Mouse (Mus musculus) heart, postnatal 0 days (tissue): Measurements from ENCODE around the gene Prim2. TPM values are rescaled to one million over a fixed set of nuclear protein-coding genes. Genes with fewer than 3 reads are reported as not detected.
A peak's percentile ranks its signal among the peaks of the same experiment; 100 is the strongest.
"Not testable (repeated sequence)": the region's sequence is repeated elsewhere in the genome, so short reads cannot be mapped to it uniquely, and the experiment has no call there.

Experiments used
- ATAC-seq: fragments of 200-750 bp; cut with Nextera tagmentation; 2 replicates; pipeline ENCODE4 v1.8.0; 2017; ENCODE audit warnings: low read depth, moderate number of reproducible peaks, moderate library complexity; ENCODE audit not compliant: insufficient read depth
- DNase-seq: peaks from one replicate; pipeline ENCODE4 v3.0.0-alpha.2; 2016; ENCODE audit warnings: low spot score
- H3K27ac ChIP-seq: fragments of 300-500 bp; sonication (generic); 2 replicates; pipeline ENCODE4 v1.5.1; 2014; ENCODE audit warnings: low read depth, mild to moderate bottlenecking
- H3K27me3 ChIP-seq: fragments of 300-500 bp; sonication (generic); 2 replicates; pipeline ENCODE4 v1.6.1; 2014; ENCODE audit warnings: low read length, mixed read lengths; ENCODE audit not compliant: control insufficient read depth, insufficient read depth
- H3K36me3 ChIP-seq: fragments of 300-500 bp; sonication (generic); replicated peaks from 2 replicates; pipeline ENCODE4 v1.6.1; 2014; ENCODE audit warnings: low read length, mixed read lengths; ENCODE audit not compliant: control insufficient read depth, insufficient read depth
- H3K4me1 ChIP-seq: fragments of 300-500 bp; sonication (generic); 2 replicates; pipeline ENCODE4 v1.6.1; 2014; ENCODE audit warnings: antibody characterized with exemption; ENCODE audit not compliant: control insufficient read depth, insufficient read depth
- H3K4me2 ChIP-seq: fragments of 300-500 bp; sonication (generic); 2 replicates; pipeline ENCODE4 v1.6.1; 2014; ENCODE audit warnings: low read depth, mild to moderate bottlenecking, low read length, moderate library complexity
- H3K4me3 ChIP-seq: fragments of 300-500 bp; sonication (generic); 2 replicates; pipeline ENCODE4 v1.5.1; 2014; ENCODE audit warnings: low read depth, low read length
- H3K9ac ChIP-seq: fragments of 300-500 bp; sonication (generic); replicated peaks from 2 replicates; pipeline ENCODE4 v1.6.1; 2014; ENCODE audit warnings: low read depth, low read length, mixed read lengths
- H3K9me3 ChIP-seq: fragments of 300-500 bp; sonication (generic); replicated peaks from 2 replicates; pipeline ENCODE4 v1.6.1; 2016; ENCODE audit warnings: low read length; ENCODE audit not compliant: control insufficient read depth
- CTCF ChIP-seq: IDR thresholded peaks from 2 replicates; pipeline ENCODE4 v1.5.1; 2016; ENCODE audit warnings: antibody characterized with exemption, control low read depth, low read depth
- EP300 ChIP-seq: IDR thresholded peaks from 2 replicates; pipeline ENCODE4 v1.6.1; 2016; ENCODE audit warnings: antibody characterized with exemption, low read depth
- WGBS: fragments of 180-500 bp; shearing (Covaris S2); extraction: QIAGEN DNeasy Blood & Tissue Kit; methylation state at CpG from one replicate; pipeline ENCODE4 v1.1.7; 2014; 5-methylcytosine and 5-hydroxymethylcytosine counted together
- polyA plus RNA-seq: library from polyadenylated mRNA; unstranded; fragments of >200 nt; fragmentation: Nextera tagmentation; extraction: Ambion mirVana; gene quantifications from 2 replicates; pipeline ENCODE4 v1.2.1, GENCODE M21; 2015
- total RNA-seq: library from RNA; depleted of rRNA; stranded (reverse); fragments of >200 nt; gene quantifications from 2 replicates; pipeline ENCODE4 v1.2.3, GENCODE M21; 2014; ENCODE audit warnings: low replicate concordance

The Prim2 gene
- total and polyA plus RNA-seq, 2 experiments from 2014 or later = 4.9 to 13.9 TPM

GRCm38 (mm10) chr1:33641139-33641538, 28.5 kb downstream of the Prim2 start:
- Histone ChIP-seq H3K4me3 (no peak overlapping the region), H3K9me3 (no peaks in the 10 kb centered on the region), H3K4me1 (no peaks in the 10 kb centered on the region), H3K27ac (no peak overlapping the region), H3K4me2 (no peak overlapping the region), H3K9ac (no peak overlapping the region), H3K27me3 (no peaks in the 10 kb centered on the region), H3K36me3 (peaks cover 8% of the 10 kb centered on the region; the same call in 1 of the 2 replicates)
- 65% methylated on average over 2 of the region's 2 CpGs for WGBS
- TF ChIP-seq CTCF (no peak), EP300 (no peak)
- ATAC-seq (no peak), DNase-seq (no peak)

- no peaks in the 10 kb centered on the region for H3K9me3 ChIP-seq
- no peaks in the 10 kb centered on the region for H3K27me3 ChIP-seq
- no peak for TF ChIP-seq EP300
- no peak for TF ChIP-seq CTCF
- ATAC-seq = no peak
- peaks cover 8% of the 10 kb centered on the region; the same call in 1 of the 2 replicates for H3K36me3 ChIP-seq
- H3K4me2 ChIP-seq = no peak overlapping the region
- DNase-seq = no peak
- no peaks in the 10 kb centered on the region for H3K4me1 ChIP-seq
- H3K4me3 ChIP-seq = no peak overlapping the region
- WGBS = 90% methylated on average over 5 of the region's 5 CpGs
- H3K9ac ChIP-seq = no peak overlapping the region
- H3K27ac ChIP-seq = no peak overlapping the region
Observed at GRCm38 (mm10) chr1:33640089-33640488, 29.5 kb downstream of the Prim2 start.

- no peaks in the 10 kb centered on the region for H3K9me3 ChIP-seq
- TF ChIP-seq CTCF = no peak
- TF ChIP-seq EP300 = no peak
Observed at GRCm38 (mm10) chr1:33639234-33639633, 30.4 kb downstream of the Prim2 start.

GRCm38 (mm10) chr1:33637827-33638226, 31.8 kb downstream of the Prim2 start:
- 90% methylated on average over 14 of the region's 14 CpGs for WGBS
- no peak overlapping the region for H3K4me2 ChIP-seq
- DNase-seq = no peak
- peaks cover 17% of the 10 kb centered on the region for H3K36me3 ChIP-seq
- no peaks in the 10 kb centered on the region for H3K4me1 ChIP-seq
- no peak overlapping the region for H3K27ac ChIP-seq
- no peaks in the 10 kb centered on the region for H3K27me3 ChIP-seq
- H3K9ac ChIP-seq = no peak overlapping the region
- TF ChIP-seq EP300 (no peak), CTCF (no peak)
- H3K9me3 ChIP-seq = no peaks in the 10 kb centered on the region
- no peak overlapping the region for H3K4me3 ChIP-seq
- ATAC-seq = no peak

More at GRCm38 (mm10) chr1:33639234-33639633, 30.4 kb downstream of the Prim2 start:
- Histone ChIP-seq H3K4me2 (no peak overlapping the region), H3K4me1 (no peaks in the 10 kb centered on the region), H3K27ac (no peak overlapping the region), H3K9ac (no peak overlapping the region), H3K27me3 (no peaks in the 10 kb centered on the region), H3K36me3 (peaks cover 8% of the 10 kb centered on the region; the same call in 1 of the 2 replicates), H3K4me3 (no peak overlapping the region)
- ATAC-seq (no peak), DNase-seq (no peak)
- WGBS = 92% methylated on average over 7 of the region's 7 CpGs

GRCm38 (mm10) chr1:33636421-33637195, 33.0 kb downstream of the Prim2 start:
- no peak overlapping the region for H3K4me3 ChIP-seq
- no peak for DNase-seq
- H3K27ac ChIP-seq = no peak overlapping the region
- no peak overlapping the region for H3K9ac ChIP-seq
- H3K9me3 ChIP-seq = no peaks in the 10 kb centered on the region
- H3K4me1 ChIP-seq = no peaks in the 10 kb centered on the region
- 88% methylated on average over 10 of the region's 10 CpGs for WGBS
- TF ChIP-seq EP300 (no peak), CTCF (no peak)
- ATAC-seq = no peak
- no peaks in the 10 kb centered on the region for H3K27me3 ChIP-seq
- H3K36me3 ChIP-seq = peaks cover 17% of the 10 kb centered on the region
- H3K4me2 ChIP-seq = peak overlapping the region; percentile 3; the same call in 1 of the 2 replicates

GRCm38 (mm10) chr1:33631002-33631618, 38.5 kb downstream of the Prim2 start:
- H3K27ac ChIP-seq, DNase-seq, H3K9me3 ChIP-seq, H3K27me3 ChIP-seq, H3K4me1 ChIP-seq, ATAC-seq, H3K4me3 ChIP-seq, H3K4me2 ChIP-seq, H3K9ac ChIP-seq: not testable (repeated sequence)
- WGBS = 80% methylated on average over 1 of the region's 1 CpGs
- H3K36me3 ChIP-seq = peaks cover 25% of the 10 kb centered on the region
